Mouse (Mus musculus): Measurements from ENCODE around the gene E330021D16Rik. TPM values are rescaled to one million over a fixed set of nuclear protein-coding genes. Genes with fewer than 3 reads are reported as not detected.

Gene E330021D16Rik
- total RNA-seq, 1 experiment: 0.36 TPM

GRCm38 (mm10) chr6:136363313-136363712 lies 52.1 kb downstream of the E330021D16Rik start:
- Histone ChIP-seq H3K9me3 (ENCODE audit: control insufficient read depth, insufficient read depth, low read depth, low read length) (no peaks in the 10 kb centered on the region), H3K4me1 (ENCODE audit: control insufficient read depth in 2 of 2, insufficient read depth in 2 of 2, low read length in 2 of 2, poor library complexity in 1 of 2) (no peaks in the 10 kb centered on the region), H3K27ac (ENCODE audit: insufficient read depth, low read depth, low read length, poor library complexity, severe bottlenecking) (no peak overlapping the region), H3K4me3 (ENCODE audit: insufficient read depth in 1 of 2, low read depth in 1 of 2, low read length in 2 of 2, poor library complexity in 1 of 2, severe bottlenecking in 1 of 2) (no peak overlapping the region), H3K9ac (ENCODE audit: insufficient read depth, low read depth, low read length, poor library complexity, severe bottlenecking) (no peak overlapping the region), H3K36me3 (ENCODE audit: control insufficient read depth, insufficient read depth, low read length, poor library complexity, severe bottlenecking) (no peaks in the 10 kb centered on the region)
- DNase-seq (ENCODE audit: low read depth, low spot score): no peak
- TF ChIP-seq ZNF384 (IDR thresholded peaks at IDR 0.05; ENCODE audit: low read depth, low read length) (no peak), HCFC1 (IDR thresholded peaks at IDR 0.05; ENCODE audit: borderline replicate concordance, insufficient read depth, low read length) (no peak), CHD2 (IDR thresholded peaks at IDR 0.05; ENCODE audit: low read depth, low read length) (no peak), ZC3H11A (IDR thresholded peaks at IDR 0.05; ENCODE audit: borderline replicate concordance, low read depth, low read length) (no peak), MAFK (IDR thresholded peaks at IDR 0.05; ENCODE audit: insufficient read depth, low read depth, low read length) (no peak)
- in situ Hi-C loops (cut with MboI; ENCODE audit: low sequenced_read_pairs in 2 of 2, unreplicated experiment in 2 of 2): no loop called here

GRCm38 (mm10) chr6:136358471-136358870 lies 56.9 kb downstream of the E330021D16Rik start:
- Histone ChIP-seq H3K9ac (ENCODE audit: insufficient read depth, low read depth, low read length, poor library complexity, severe bottlenecking) (no peak overlapping the region), H3K27ac (ENCODE audit: insufficient read depth, low read depth, low read length, poor library complexity, severe bottlenecking) (no peak overlapping the region), H3K4me1 (ENCODE audit: control insufficient read depth in 2 of 2, insufficient read depth in 2 of 2, low read length in 2 of 2, poor library complexity in 1 of 2) (no peaks in the 10 kb centered on the region), H3K36me3 (ENCODE audit: control insufficient read depth, insufficient read depth, low read length, poor library complexity, severe bottlenecking) (no peaks in the 10 kb centered on the region), H3K4me3 (ENCODE audit: insufficient read depth in 1 of 2, low read depth in 1 of 2, low read length in 2 of 2, poor library complexity in 1 of 2, severe bottlenecking in 1 of 2) (no peak overlapping the region), H3K9me3 (ENCODE audit: control insufficient read depth, insufficient read depth, low read depth, low read length) (no peaks in the 10 kb centered on the region)
- DNase-seq (ENCODE audit: low read depth, low spot score): no peak
- TF ChIP-seq HCFC1 (IDR thresholded peaks at IDR 0.05; ENCODE audit: borderline replicate concordance, insufficient read depth, low read length): no peak
- no peak for TF ChIP-seq ZC3H11A (IDR thresholded peaks at IDR 0.05; ENCODE audit: borderline replicate concordance, low read depth, low read length)
- no peak for TF ChIP-seq CHD2 (IDR thresholded peaks at IDR 0.05; ENCODE audit: low read depth, low read length)
- TF ChIP-seq MAFK (IDR thresholded peaks at IDR 0.05; ENCODE audit: insufficient read depth, low read depth, low read length): no peak
- TF ChIP-seq ZNF384 (IDR thresholded peaks at IDR 0.05; ENCODE audit: low read depth, low read length): no peak
- in situ Hi-C loops (cut with MboI; ENCODE audit: low sequenced_read_pairs in 2 of 2, unreplicated experiment in 2 of 2): no loop called here

- in situ Hi-C loops (cut with MboI; ENCODE audit: low sequenced_read_pairs in 2 of 2, unreplicated experiment in 2 of 2): no loop called here
- no peak overlapping the region for H3K4me3 ChIP-seq (ENCODE audit: insufficient read depth in 1 of 2, low read depth in 1 of 2, low read length in 2 of 2, poor library complexity in 1 of 2, severe bottlenecking in 1 of 2)
- no peaks in the 10 kb centered on the region for H3K36me3 ChIP-seq (ENCODE audit: control insufficient read depth, insufficient read depth, low read length, poor library complexity, severe bottlenecking)
- TF ChIP-seq ZC3H11A (IDR thresholded peaks at IDR 0.05; ENCODE audit: borderline replicate concordance, low read depth, low read length) (peak; percentile 78), CHD2 (IDR thresholded peaks at IDR 0.05; ENCODE audit: low read depth, low read length) (no peak), ZNF384 (IDR thresholded peaks at IDR 0.05; ENCODE audit: low read depth, low read length) (peak; percentile 81)
- peak; percentile 85 for DNase-seq (ENCODE audit: low read depth, low spot score)
- H3K4me1 ChIP-seq (ENCODE audit: control insufficient read depth in 2 of 2, insufficient read depth in 2 of 2, low read length in 2 of 2, poor library complexity in 1 of 2): 0 out of 4 replicates have a peak, but pooled peaks cover 0 to 2% of the 10 kb centered on the region in 2 experiments
- H3K9ac ChIP-seq (ENCODE audit: insufficient read depth, low read depth, low read length, poor library complexity, severe bottlenecking): no peak overlapping the region
- no peaks in the 10 kb centered on the region for H3K9me3 ChIP-seq (ENCODE audit: control insufficient read depth, insufficient read depth, low read depth, low read length)
- no peak overlapping the region for H3K27ac ChIP-seq (ENCODE audit: insufficient read depth, low read depth, low read length, poor library complexity, severe bottlenecking)
These were observed 61.8 kb downstream of the E330021D16Rik start for GRCm38 (mm10) chr6:136353399-136354184.

Other genes starting within 250 kb of the E330021D16Rik start
- 0.32 and 1.2 TPM in 2 replicates for gene Grin2b, start 242.1 kb downstream of the E330021D16Rik start, total RNA-seq (2012; rRNA removed)
- 37.0 and 52.4 TPM in 2 replicates for gene Gm8994, start 88.0 kb downstream of the E330021D16Rik start, total RNA-seq (2012; rRNA removed)
- gene Atf7ip, start 90.6 kb upstream of the E330021D16Rik start, total RNA-seq (2012; rRNA removed): 26.8 and 35.9 TPM in 2 replicates
- gene Plbd1, start 246.4 kb upstream of the E330021D16Rik start, total RNA-seq (2012; rRNA removed): 2.5 and 3.0 TPM in 2 replicates